Mouse (Mus musculus) liver, postnatal 0 days (tissue): Measurements from ENCODE around the gene Gm8267.
"Not testable (repeated sequence)": the region's sequence is repeated elsewhere in the genome, so short reads cannot be mapped to it uniquely, and the experiment has no call there.

ENCODE experiments used
- CTCF ChIP-seq: sonication (generic); IDR thresholded peaks from 2 replicates; pipeline ENCODE4 v1.5.1; 2016; ENCODE audit warnings: antibody characterized with exemption, low read depth
- EP300 ChIP-seq: IDR thresholded peaks from 2 replicates; pipeline ENCODE4 v1.6.1; 2016; ENCODE audit warnings: antibody characterized with exemption, low read depth, mild to moderate bottlenecking

GRCm38 (mm10) chr14:44730711-44731110, 19.4 kb downstream of the Gm8267 start:
- not testable (repeated sequence) for TF ChIP-seq CTCF, EP300
